Mouse (Mus musculus): ENCODE measurements at regions not wholly inside any gene's neighbourhood (a gene's known extent, or its start where the extent isn't known, plus 50 kb on each side); places are given as distances from the start of the nearest gene placed in this dataset.
A peak's percentile ranks its signal among the peaks of the same experiment; 100 is the strongest.
"Not testable (repeated sequence)": the region's sequence is repeated elsewhere in the genome, so short reads cannot be mapped to it uniquely, and the experiment has no call there.

- no peaks in the 10 kb centered on the region for H3K36me3 ChIP-seq (replicated peaks; ENCODE audit: control insufficient read depth, insufficient read depth)
- H3K4me3 ChIP-seq (replicated peaks; ENCODE audit: low read length), result no peak overlapping the region
- no peaks in the 10 kb centered on the region for H3K27me3 ChIP-seq (ENCODE audit: control insufficient read depth, insufficient read depth, low read length)
- 79% methylated on average over 3 of the region's 3 CpGs for WGBS
- no peak overlapping the region for H3K9ac ChIP-seq
- H3K4me2 ChIP-seq (replicated peaks), result no peak overlapping the region
- ATAC-seq (ENCODE audit: low FRiP score) (no peak), DNase-seq (ENCODE audit: low spot score) (no peak)
- H3K9me3 ChIP-seq (ENCODE audit: control insufficient read depth, low read length), result no peaks in the 10 kb centered on the region
- no peak overlapping the region for H3K27ac ChIP-seq
- H3K4me1 ChIP-seq (replicated peaks; ENCODE audit: control insufficient read depth, insufficient read depth, low read length), result no peaks in the 10 kb centered on the region
Observed at GRCm38 (mm10) chr11:7705312-7705764, 491.6 kb upstream of the Igfbp3 start.

- no peaks in the 10 kb centered on the region for H3K9me3 ChIP-seq (ENCODE audit: control insufficient read depth, low read length)
- H3K4me3 ChIP-seq (replicated peaks; ENCODE audit: low read length), result no peak overlapping the region
- DNase-seq (ENCODE audit: low spot score) (peak; percentile 3), ATAC-seq (ENCODE audit: low FRiP score) (no peak)
- no peaks in the 10 kb centered on the region for H3K36me3 ChIP-seq (replicated peaks; ENCODE audit: control insufficient read depth, insufficient read depth)
- H3K9ac ChIP-seq, result no peak overlapping the region
- no peak overlapping the region for H3K4me2 ChIP-seq (replicated peaks)
- WGBS, result 91% methylated on average over 1 of the region's 1 CpGs
- no peaks in the 10 kb centered on the region for H3K4me1 ChIP-seq (replicated peaks; ENCODE audit: control insufficient read depth, insufficient read depth, low read length)
- no peak overlapping the region for H3K27ac ChIP-seq
- no peaks in the 10 kb centered on the region for H3K27me3 ChIP-seq (ENCODE audit: control insufficient read depth, insufficient read depth, low read length)
Observed at GRCm38 (mm10) chr11:7697591-7697990, 483.9 kb upstream of the Igfbp3 start.

- WGBS, result 59% methylated on average over 3 of the region's 3 CpGs
Observed at GRCm38 (mm10) chr11:7689701-7690100, 476.0 kb upstream of the Igfbp3 start.

DNA sequence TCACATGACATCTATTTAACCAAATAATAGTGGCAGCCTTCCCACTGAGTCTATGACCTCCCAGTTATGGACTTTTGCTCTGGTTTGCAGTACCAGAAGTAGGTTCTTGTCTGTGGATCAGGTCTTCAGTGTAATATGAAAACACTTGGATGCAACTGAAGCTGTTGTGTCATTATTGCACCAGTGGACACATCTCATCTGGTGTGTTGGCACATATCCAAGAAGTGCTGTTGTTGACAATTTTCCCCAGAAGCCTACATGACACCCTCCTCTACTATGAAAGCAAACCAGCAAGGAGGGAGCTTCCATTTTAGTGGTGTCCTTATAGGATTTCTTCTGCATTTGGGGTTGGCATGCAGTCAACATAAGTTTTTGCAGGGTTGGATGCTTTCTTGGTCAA lies 459.1 kb upstream of the Igfbp3 start:
- Histone ChIP-seq H3K9ac (no peak overlapping the region), H3K4me2 (replicated peaks) (no peak overlapping the region), H3K27me3 (ENCODE audit: control insufficient read depth, insufficient read depth, low read length) (no peaks in the 10 kb centered on the region), H3K36me3 (replicated peaks; ENCODE audit: control insufficient read depth, insufficient read depth) (no peaks in the 10 kb centered on the region), H3K4me3 (replicated peaks; ENCODE audit: low read length) (no peak overlapping the region), H3K9me3 (ENCODE audit: control insufficient read depth, low read length) (no peaks in the 10 kb centered on the region), H3K4me1 (replicated peaks; ENCODE audit: control insufficient read depth, insufficient read depth, low read length) (no peaks in the 10 kb centered on the region), H3K27ac (no peak overlapping the region)
- no peak for DNase-seq (ENCODE audit: low spot score)
- ATAC-seq (ENCODE audit: low FRiP score), result no peak

More at GRCm38 (mm10) chr11:7689701-7690100, 476.0 kb upstream of the Igfbp3 start:
- H3K4me1 ChIP-seq (replicated peaks; ENCODE audit: control insufficient read depth, insufficient read depth, low read length); H3K36me3 ChIP-seq (replicated peaks; ENCODE audit: control insufficient read depth, insufficient read depth); ATAC-seq (ENCODE audit: low FRiP score); H3K27ac ChIP-seq; H3K4me2 ChIP-seq (replicated peaks); H3K4me3 ChIP-seq (replicated peaks; ENCODE audit: low read length); H3K27me3 ChIP-seq (ENCODE audit: control insufficient read depth, insufficient read depth, low read length); H3K9me3 ChIP-seq (ENCODE audit: control insufficient read depth, low read length); H3K9ac ChIP-seq; DNase-seq (ENCODE audit: low spot score): not testable (repeated sequence)

- Histone ChIP-seq H3K27me3 (ENCODE audit: control insufficient read depth, insufficient read depth, low read length) (no peaks in the 10 kb centered on the region), H3K4me3 (replicated peaks; ENCODE audit: low read length) (no peak overlapping the region), H3K4me1 (replicated peaks; ENCODE audit: control insufficient read depth, insufficient read depth, low read length) (no peaks in the 10 kb centered on the region), H3K27ac (no peak overlapping the region), H3K9ac (no peak overlapping the region), H3K36me3 (replicated peaks; ENCODE audit: control insufficient read depth, insufficient read depth) (no peaks in the 10 kb centered on the region), H3K9me3 (ENCODE audit: control insufficient read depth, low read length) (no peaks in the 10 kb centered on the region), H3K4me2 (replicated peaks) (no peak overlapping the region)
- no peak for ATAC-seq (ENCODE audit: low FRiP score)
- no peak for DNase-seq (ENCODE audit: low spot score)
Observed at GRCm38 (mm10) chr11:7630637-7631036, 416.9 kb upstream of the Igfbp3 start.

- no peaks in the 10 kb centered on the region for H3K4me1 ChIP-seq (replicated peaks; ENCODE audit: control insufficient read depth, insufficient read depth, low read length)
- H3K36me3 ChIP-seq (replicated peaks; ENCODE audit: control insufficient read depth, insufficient read depth), result no peaks in the 10 kb centered on the region
- DNase-seq (ENCODE audit: low spot score), result no peak
- no peaks in the 10 kb centered on the region for H3K9me3 ChIP-seq (ENCODE audit: control insufficient read depth, low read length)
- H3K4me3 ChIP-seq (replicated peaks; ENCODE audit: low read length), result no peak overlapping the region
- no peak overlapping the region for H3K9ac ChIP-seq
- no peak overlapping the region for H3K4me2 ChIP-seq (replicated peaks)
- H3K27me3 ChIP-seq (ENCODE audit: control insufficient read depth, insufficient read depth, low read length), result no peaks in the 10 kb centered on the region
- WGBS, result 84% methylated on average over 3 of the region's 3 CpGs
- H3K27ac ChIP-seq, result no peak overlapping the region
- no peak for ATAC-seq (ENCODE audit: low FRiP score)
Observed at GRCm38 (mm10) chr11:7625256-7625655, 411.5 kb upstream of the Igfbp3 start.

DNA sequence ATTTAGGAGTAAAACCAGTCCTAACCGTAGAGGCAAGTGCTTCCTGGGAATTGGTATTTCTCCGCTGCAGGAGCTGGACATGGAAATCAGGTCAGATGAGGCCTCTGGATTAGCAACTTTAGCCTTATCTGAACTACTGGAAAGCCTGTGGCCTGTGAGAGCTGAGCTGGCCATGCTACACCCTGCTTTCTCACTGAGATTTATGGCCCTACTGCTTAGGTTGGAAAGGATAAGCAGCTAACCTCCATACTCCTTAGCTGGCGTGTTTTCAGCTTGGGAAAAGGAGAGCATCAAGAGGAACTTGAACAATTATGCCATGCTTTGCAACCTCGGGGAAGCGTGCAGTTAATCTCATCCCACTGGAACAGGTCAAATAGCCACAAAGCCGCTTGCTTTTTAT lies 406.6 kb upstream of the Igfbp3 start:
- H3K9me3 ChIP-seq (ENCODE audit: control insufficient read depth, low read length), result no peaks in the 10 kb centered on the region
- no peaks in the 10 kb centered on the region for H3K36me3 ChIP-seq (replicated peaks; ENCODE audit: control insufficient read depth, insufficient read depth)
- no peak overlapping the region for H3K4me2 ChIP-seq (replicated peaks)
- no peak overlapping the region for H3K9ac ChIP-seq
- no peak for DNase-seq (ENCODE audit: low spot score)
- H3K27me3 ChIP-seq (ENCODE audit: control insufficient read depth, insufficient read depth, low read length), result no peaks in the 10 kb centered on the region
- ATAC-seq (ENCODE audit: low FRiP score), result no peak
- WGBS, result 87% methylated on average over 6 of the region's 6 CpGs
- no peaks in the 10 kb centered on the region for H3K4me1 ChIP-seq (replicated peaks; ENCODE audit: control insufficient read depth, insufficient read depth, low read length)
- no peak overlapping the region for H3K27ac ChIP-seq
- no peak overlapping the region for H3K4me3 ChIP-seq (replicated peaks; ENCODE audit: low read length)

DNA sequence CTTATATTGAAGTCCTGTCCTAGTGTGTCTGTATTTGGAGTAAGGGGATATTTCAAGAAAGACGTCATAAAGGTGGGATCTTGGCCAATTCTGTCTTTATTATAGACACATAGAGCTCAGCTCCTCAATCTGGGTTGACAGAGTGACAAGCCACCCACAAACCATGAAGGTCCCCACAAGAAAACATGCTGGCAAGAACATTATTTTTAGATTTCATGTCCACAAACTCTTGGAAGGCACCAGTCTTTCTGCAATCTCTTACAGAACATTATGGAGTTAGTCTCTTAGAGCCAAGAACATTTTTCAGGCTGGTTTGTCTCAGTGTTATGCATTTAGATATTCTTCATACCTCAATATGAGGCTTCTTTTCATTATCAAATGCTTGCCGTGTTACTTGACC lies 397.0 kb upstream of the Igfbp3 start:
- no peaks in the 10 kb centered on the region for H3K27me3 ChIP-seq (ENCODE audit: control insufficient read depth, insufficient read depth, low read length)
- WGBS, result 85% methylated on average over 2 of the region's 2 CpGs
- no peak overlapping the region for H3K9ac ChIP-seq
- ATAC-seq (ENCODE audit: low FRiP score) (no peak), DNase-seq (ENCODE audit: low spot score) (no peak)
- no peaks in the 10 kb centered on the region for H3K9me3 ChIP-seq (ENCODE audit: control insufficient read depth, low read length)
- no peaks in the 10 kb centered on the region for H3K36me3 ChIP-seq (replicated peaks; ENCODE audit: control insufficient read depth, insufficient read depth)
- no peak overlapping the region for H3K27ac ChIP-seq
- H3K4me1 ChIP-seq (replicated peaks; ENCODE audit: control insufficient read depth, insufficient read depth, low read length), result no peaks in the 10 kb centered on the region
- no peak overlapping the region for H3K4me3 ChIP-seq (replicated peaks; ENCODE audit: low read length)
- H3K4me2 ChIP-seq (replicated peaks), result no peak overlapping the region

GRCm38 (mm10) chr11:7609921-7610320 lies 396.2 kb upstream of the Igfbp3 start:
- DNase-seq (ENCODE audit: low spot score), result no peak
- Histone ChIP-seq H3K9me3 (ENCODE audit: control insufficient read depth, low read length) (no peaks in the 10 kb centered on the region), H3K36me3 (replicated peaks; ENCODE audit: control insufficient read depth, insufficient read depth) (no peaks in the 10 kb centered on the region), H3K4me1 (replicated peaks; ENCODE audit: control insufficient read depth, insufficient read depth, low read length) (no peaks in the 10 kb centered on the region), H3K27ac (no peak overlapping the region), H3K9ac (no peak overlapping the region), H3K4me2 (replicated peaks) (no peak overlapping the region), H3K4me3 (replicated peaks; ENCODE audit: low read length) (no peak overlapping the region), H3K27me3 (ENCODE audit: control insufficient read depth, insufficient read depth, low read length) (no peaks in the 10 kb centered on the region)
- no peak for ATAC-seq (ENCODE audit: low FRiP score)

GRCm38 (mm10) chr11:7606652-7607051 lies 392.9 kb upstream of the Igfbp3 start:
- no peak overlapping the region for H3K4me2 ChIP-seq (replicated peaks)
- no peak overlapping the region for H3K9ac ChIP-seq
- no peak overlapping the region for H3K4me3 ChIP-seq (replicated peaks; ENCODE audit: low read length)
- DNase-seq (ENCODE audit: low spot score) (no peak), ATAC-seq (ENCODE audit: low FRiP score) (no peak)
- H3K36me3 ChIP-seq (replicated peaks; ENCODE audit: control insufficient read depth, insufficient read depth), result no peaks in the 10 kb centered on the region
- H3K9me3 ChIP-seq (ENCODE audit: control insufficient read depth, low read length), result no peaks in the 10 kb centered on the region
- H3K27me3 ChIP-seq (ENCODE audit: control insufficient read depth, insufficient read depth, low read length), result no peaks in the 10 kb centered on the region
- H3K4me1 ChIP-seq (replicated peaks; ENCODE audit: control insufficient read depth, insufficient read depth, low read length), result no peaks in the 10 kb centered on the region
- no peak overlapping the region for H3K27ac ChIP-seq
- 88% methylated on average over 7 of the region's 7 CpGs for WGBS

All from hindbrain, embryonic 14.5 days (tissue).